Mouse (Mus musculus) thymus, adult 2 months (tissue): Measurements from ENCODE around the gene Bhlhe23.

ENCODE experiments used
- CTCF ChIP-seq: fragments of 200-500 bp; IDR thresholded peaks from 2 replicates; pipeline ENCODE4 v1.5.1; 2012; ENCODE audit warnings: mild to moderate bottlenecking, control low read depth, low read length, moderate library complexity, borderline replicate concordance; ENCODE audit not compliant: control insufficient read depth, poor library complexity, insufficient read depth; ENCODE audit errors: extremely low read depth
- POLR2A ChIP-seq: fragments of 200-500 bp; IDR thresholded peaks from 2 replicates; pipeline ENCODE4 v1.6.1; 2012; ENCODE audit warnings: mild to moderate bottlenecking, low read length, control low read depth, moderate library complexity; ENCODE audit not compliant: control insufficient read depth, poor library complexity, insufficient read depth; ENCODE audit errors: extremely low read depth

GRCm38 (mm10) chr2:180764986-180765385, 11.7 kb downstream of the Bhlhe23 start:
- TF ChIP-seq CTCF (no peak), POLR2A (no peak)
